Mouse (Mus musculus): ENCODE data around the gene Pappa2. TPM values are rescaled to one million over a fixed set of nuclear protein-coding genes. Genes with fewer than 3 reads are reported as not detected.

The Pappa2 gene
- polyA plus RNA-seq, 1 experiment: 1.3 TPM

GRCm38 (mm10) chr1:158830152-158830551, 150.1 kb downstream of the Pappa2 start:
- no peak for TF ChIP-seq EP300 (IDR thresholded peaks at IDR 0.05; ENCODE audit: insufficient read depth, low read depth, low read length)
- no peaks in the 10 kb centered on the region; the same call in 1 of the 2 replicates for H3K27me3 ChIP-seq (ENCODE audit: control insufficient read depth, insufficient read depth, low read length, poor library complexity, severe bottlenecking)
- no peak overlapping the region for H3K4me3 ChIP-seq (ENCODE audit: low read depth, low read length)
- H3K9me3 ChIP-seq (replicated peaks; ENCODE audit: control insufficient read depth, insufficient read depth, low read length, poor library complexity, severe bottlenecking): peaks cover 5% of the 10 kb centered on the region; the same call in 1 of the 2 replicates
- H3K27ac ChIP-seq (ENCODE audit: insufficient read depth, low read length): no peak overlapping the region
- no peak overlapping the region for H3K9ac ChIP-seq (ENCODE audit: low read depth, poor library complexity, severe bottlenecking)
- no peaks in the 10 kb centered on the region for H3K36me3 ChIP-seq (ENCODE audit: control insufficient read depth, insufficient read depth, low read length, poor library complexity, severe bottlenecking)
- H3K4me1 ChIP-seq (ENCODE audit: control insufficient read depth, insufficient read depth, low read length): no peaks in the 10 kb centered on the region

- Histone ChIP-seq H3K4me1 (ENCODE audit: control insufficient read depth, insufficient read depth, low read length) (no peaks in the 10 kb centered on the region), H3K27ac (ENCODE audit: insufficient read depth, low read length) (no peak overlapping the region), H3K4me3 (ENCODE audit: low read depth, low read length) (no peak overlapping the region), H3K27me3 (ENCODE audit: control insufficient read depth, insufficient read depth, low read length, poor library complexity, severe bottlenecking) (no peaks in the 10 kb centered on the region), H3K9ac (ENCODE audit: low read depth, poor library complexity, severe bottlenecking) (no peak overlapping the region), H3K36me3 (ENCODE audit: control insufficient read depth, insufficient read depth, low read length, poor library complexity, severe bottlenecking) (no peaks in the 10 kb centered on the region), H3K9me3 (replicated peaks; ENCODE audit: control insufficient read depth, insufficient read depth, low read length, poor library complexity, severe bottlenecking) (peaks cover 5% of the 10 kb centered on the region; the same call in 1 of the 2 replicates)
- TF ChIP-seq EP300 (IDR thresholded peaks at IDR 0.05; ENCODE audit: insufficient read depth, low read depth, low read length): no peak
- no peak for TF ChIP-seq POLR2A (IDR thresholded peaks at IDR 0.05; ENCODE audit: insufficient read depth, low read length)
- TF ChIP-seq CTCF (IDR thresholded peaks at IDR 0.05; ENCODE audit: low read depth, low read length): no peak
Measured at GRCm38 (mm10) chr1:158827931-158828330, 152.4 kb downstream of the Pappa2 start.

- H3K36me3 ChIP-seq (ENCODE audit: control insufficient read depth, insufficient read depth, low read length, poor library complexity, severe bottlenecking): no peaks in the 10 kb centered on the region
- no peaks in the 10 kb centered on the region for H3K4me1 ChIP-seq (ENCODE audit: control insufficient read depth, insufficient read depth, low read length)
- no peaks in the 10 kb centered on the region for H3K9me3 ChIP-seq (replicated peaks; ENCODE audit: control insufficient read depth, insufficient read depth, low read length, poor library complexity, severe bottlenecking)
- no peak overlapping the region for H3K27ac ChIP-seq (ENCODE audit: insufficient read depth, low read length)
- H3K4me3 ChIP-seq (ENCODE audit: low read depth, low read length): no peak overlapping the region
- H3K27me3 ChIP-seq (ENCODE audit: control insufficient read depth, insufficient read depth, low read length, poor library complexity, severe bottlenecking): no peaks in the 10 kb centered on the region
- TF ChIP-seq CTCF (IDR thresholded peaks at IDR 0.05; ENCODE audit: low read depth, low read length): no peak
- no peak for TF ChIP-seq POLR2A (IDR thresholded peaks at IDR 0.05; ENCODE audit: insufficient read depth, low read length)
- no peak for TF ChIP-seq EP300 (IDR thresholded peaks at IDR 0.05; ENCODE audit: insufficient read depth, low read depth, low read length)
- H3K9ac ChIP-seq (ENCODE audit: low read depth, poor library complexity, severe bottlenecking): no peak overlapping the region
Measured at GRCm38 (mm10) chr1:158819676-158820075, 160.6 kb downstream of the Pappa2 start.

- H3K27ac ChIP-seq (ENCODE audit: insufficient read depth, low read length): no peak overlapping the region
- no peak overlapping the region for H3K9ac ChIP-seq (ENCODE audit: low read depth, poor library complexity, severe bottlenecking)
- H3K27me3 ChIP-seq (ENCODE audit: control insufficient read depth, insufficient read depth, low read length, poor library complexity, severe bottlenecking): no peaks in the 10 kb centered on the region
- TF ChIP-seq POLR2A (IDR thresholded peaks at IDR 0.05; ENCODE audit: insufficient read depth, low read length): no peak
- TF ChIP-seq CTCF (IDR thresholded peaks at IDR 0.05; ENCODE audit: low read depth, low read length): no peak
- no peak for TF ChIP-seq EP300 (IDR thresholded peaks at IDR 0.05; ENCODE audit: insufficient read depth, low read depth, low read length)
- no peaks in the 10 kb centered on the region for H3K4me1 ChIP-seq (ENCODE audit: control insufficient read depth, insufficient read depth, low read length)
- H3K4me3 ChIP-seq (ENCODE audit: low read depth, low read length): no peak overlapping the region
- H3K9me3 ChIP-seq (replicated peaks; ENCODE audit: control insufficient read depth, insufficient read depth, low read length, poor library complexity, severe bottlenecking): no peaks in the 10 kb centered on the region
- H3K36me3 ChIP-seq (ENCODE audit: control insufficient read depth, insufficient read depth, low read length, poor library complexity, severe bottlenecking): no peaks in the 10 kb centered on the region
Measured at GRCm38 (mm10) chr1:158816479-158816878, 163.8 kb downstream of the Pappa2 start.

- no peak overlapping the region for H3K9ac ChIP-seq (ENCODE audit: low read depth, poor library complexity, severe bottlenecking)
- H3K27me3 ChIP-seq (ENCODE audit: control insufficient read depth, insufficient read depth, low read length, poor library complexity, severe bottlenecking): no peaks in the 10 kb centered on the region
- no peak overlapping the region for H3K4me3 ChIP-seq (ENCODE audit: low read depth, low read length)
- no peaks in the 10 kb centered on the region for H3K9me3 ChIP-seq (replicated peaks; ENCODE audit: control insufficient read depth, insufficient read depth, low read length, poor library complexity, severe bottlenecking)
- H3K27ac ChIP-seq (ENCODE audit: insufficient read depth, low read length): no peak overlapping the region
- no peaks in the 10 kb centered on the region for H3K36me3 ChIP-seq (ENCODE audit: control insufficient read depth, insufficient read depth, low read length, poor library complexity, severe bottlenecking)
- TF ChIP-seq CTCF (IDR thresholded peaks at IDR 0.05; ENCODE audit: low read depth, low read length): no peak
- no peak for TF ChIP-seq EP300 (IDR thresholded peaks at IDR 0.05; ENCODE audit: insufficient read depth, low read depth, low read length)
- TF ChIP-seq POLR2A (IDR thresholded peaks at IDR 0.05; ENCODE audit: insufficient read depth, low read length): no peak
- H3K4me1 ChIP-seq (ENCODE audit: control insufficient read depth, insufficient read depth, low read length): no peaks in the 10 kb centered on the region
Measured at GRCm38 (mm10) chr1:158811887-158812286, 168.4 kb downstream of the Pappa2 start.

- Histone ChIP-seq H3K36me3 (ENCODE audit: control insufficient read depth, insufficient read depth, low read length, poor library complexity, severe bottlenecking) (no peaks in the 10 kb centered on the region), H3K4me1 (ENCODE audit: control insufficient read depth, insufficient read depth, low read length) (no peaks in the 10 kb centered on the region), H3K4me3 (ENCODE audit: low read depth, low read length) (no peak overlapping the region), H3K27me3 (ENCODE audit: control insufficient read depth, insufficient read depth, low read length, poor library complexity, severe bottlenecking) (no peaks in the 10 kb centered on the region), H3K9me3 (replicated peaks; ENCODE audit: control insufficient read depth, insufficient read depth, low read length, poor library complexity, severe bottlenecking) (no peaks in the 10 kb centered on the region), H3K9ac (ENCODE audit: low read depth, poor library complexity, severe bottlenecking) (no peak overlapping the region), H3K27ac (ENCODE audit: insufficient read depth, low read length) (no peak overlapping the region)
- TF ChIP-seq POLR2A (IDR thresholded peaks at IDR 0.05; ENCODE audit: insufficient read depth, low read length): no peak
- no peak for TF ChIP-seq CTCF (IDR thresholded peaks at IDR 0.05; ENCODE audit: low read depth, low read length)
- TF ChIP-seq EP300 (IDR thresholded peaks at IDR 0.05; ENCODE audit: insufficient read depth, low read depth, low read length): no peak
Measured at GRCm38 (mm10) chr1:158775486-158775885, 204.8 kb downstream of the Pappa2 start.
